ENCODE assay signal across 8 mouse cellular contexts in the genomic region with DNA sequence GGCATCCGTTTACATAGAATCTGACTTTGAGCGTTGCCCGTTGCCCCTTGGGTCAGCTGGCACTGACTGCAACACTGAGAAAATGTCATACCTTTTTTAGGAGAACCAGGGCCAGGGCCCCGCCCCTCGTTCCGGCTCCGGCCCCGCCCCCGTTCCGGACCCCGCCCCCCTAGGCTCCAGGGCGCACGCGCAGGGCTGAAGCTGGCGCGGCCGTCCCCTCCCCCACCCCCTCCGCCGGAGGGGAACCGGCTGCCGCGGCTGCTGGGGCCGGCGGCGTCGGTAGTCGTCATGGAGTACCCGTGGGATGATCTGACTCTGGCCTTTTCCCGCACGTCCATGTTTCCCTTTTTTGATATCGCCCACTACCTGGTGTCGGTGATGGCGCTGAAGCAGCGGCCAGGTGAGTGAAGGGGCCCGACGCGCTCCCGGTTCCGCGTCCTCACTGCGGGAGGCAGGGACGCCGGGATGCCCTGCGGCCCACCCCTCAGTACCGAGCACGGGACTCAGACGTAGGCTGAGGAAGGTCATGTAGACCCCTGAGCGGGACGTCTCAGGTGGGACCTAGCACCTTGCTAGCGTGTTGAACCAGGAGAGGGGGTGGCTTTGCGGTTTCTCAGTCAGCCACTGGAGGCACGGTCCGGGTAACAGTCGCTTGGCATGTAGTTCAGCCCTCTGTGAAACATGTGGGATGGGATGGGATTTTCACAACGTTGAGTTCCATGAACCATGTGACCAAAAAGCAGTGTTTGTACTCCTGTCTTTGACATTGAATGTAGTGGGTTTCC. TPM values are rescaled to one million over a fixed set of nuclear protein-coding genes. Genes with fewer than 3 reads are reported as not detected.
DNase-seq lines count a peak whose midpoint lies in the region; ATAC-seq and TF ChIP-seq lines count a peak whose summit lies in the region.

A gene (plus strand): TSS at position 225 of the 785 bp plus-strand sequence.

- DNase-seq in layer of hippocampus, adult 11-12 months (ENCODE audit: low spot score), result peak; percentile 66
- DNase-seq in layer of hippocampus, adult 9-10 months (ENCODE audit: low spot score), result no peak
- DNase-seq in embryonic facial prominence, embryonic 10.5 days (ENCODE audit: low spot score), result peak; percentile 91
- DNase-seq in heart, adult 11 months, result peak; percentile 97
- peak; percentile 81 for DNase-seq in kidney, adult 18-20 months
- DNase-seq in limb, embryonic 14.5 days (ENCODE audit: low spot score), result peak; percentile 65
- DNase-seq in spleen, adult 2 months (ENCODE audit: low read depth in 1 of 2, low spot score in 2 of 2), result peak; percentile 38 to 62

- ATAC-seq in limb, embryonic 14.5 days (ENCODE audit: low FRiP score, low read depth), result peak; percentile 90
- peak; percentile 94 for ATAC-seq in midbrain, embryonic 16.5 days

- H3K9me3 ChIP-seq in embryonic facial prominence, embryonic 10.5 days, result no peaks in the 10 kb centered on the region
- H3K9me3 ChIP-seq in limb, embryonic 14.5 days (ENCODE audit: control insufficient read depth, low read length), result no peaks in the 10 kb centered on the region
- H3K9me3 ChIP-seq in midbrain, embryonic 16.5 days (replicated peaks; ENCODE audit: control insufficient read depth, low read length, poor library complexity, severe bottlenecking), result no peaks in the 10 kb centered on the region

- under 1% methylated on average over 55 of the region's 55 CpGs for WGBS in embryonic facial prominence, embryonic 10.5 days
- under 1% methylated on average over 40 of the region's 55 CpGs for WGBS in limb, embryonic 14.5 days
- WGBS in midbrain, embryonic 16.5 days, result under 1% methylated on average over 54 of the region's 55 CpGs
- under 1% methylated on average over 55 of the region's 55 CpGs for WGBS in spleen, adult 2 months

- H3K27ac ChIP-seq in embryonic facial prominence, embryonic 10.5 days (replicated peaks), result peak within 1 kb of the TSS; percentile 87
- H3K27ac ChIP-seq in limb, embryonic 14.5 days (replicated peaks; ENCODE audit: low read depth, low read length), result no peak within 1 kb of the TSS
- peak within 1 kb of the TSS; percentile 65 for H3K27ac ChIP-seq in midbrain, embryonic 16.5 days (ENCODE audit: low read length)
- peak within 1 kb of the TSS; percentile 10; the same call in 1 of the 2 replicates for H3K27ac ChIP-seq in spleen, adult 2 months (ENCODE audit: insufficient read depth, low read length)

- H3K27me3 ChIP-seq in embryonic facial prominence, embryonic 10.5 days (replicated peaks; ENCODE audit: low read depth, poor library complexity, severe bottlenecking), result no peaks in the 10 kb centered on the region
- no peaks in the 10 kb centered on the region for H3K27me3 ChIP-seq in limb, embryonic 14.5 days (ENCODE audit: control insufficient read depth, insufficient read depth, low read length)
- H3K27me3 ChIP-seq in midbrain, embryonic 16.5 days (ENCODE audit: control insufficient read depth, insufficient read depth, low read depth, low read length), result no peaks in the 10 kb centered on the region
- no peaks in the 10 kb centered on the region for H3K27me3 ChIP-seq in spleen, adult 2 months (ENCODE audit: control insufficient read depth, insufficient read depth, low read length)

- H3K4me3 ChIP-seq in embryonic facial prominence, embryonic 10.5 days, result peak within 1 kb of the TSS; percentile 92
- H3K4me3 ChIP-seq in limb, embryonic 14.5 days (replicated peaks; ENCODE audit: low read length), result peak within 1 kb of the TSS; percentile 83
- peak within 1 kb of the TSS; percentile 87 for H3K4me3 ChIP-seq in midbrain, embryonic 16.5 days (ENCODE audit: low read depth, low read length)
- peak within 1 kb of the TSS; percentile 76 for H3K4me3 ChIP-seq in spleen, adult 2 months (ENCODE audit: extremely low read depth, insufficient read depth, insufficient read length)

- H3K9ac ChIP-seq in limb, embryonic 14.5 days (ENCODE audit: low read depth, low read length, severe bottlenecking), result peak within 1 kb of the TSS; percentile 72
- H3K9ac ChIP-seq in midbrain, embryonic 16.5 days (ENCODE audit: low read depth, low read length), result peak within 1 kb of the TSS; percentile 77

- TF ChIP-seq POLR2A in limb, embryonic 14.5 days (IDR thresholded peaks at IDR 0.05; ENCODE audit: borderline replicate concordance, extremely low read depth, insufficient read depth, insufficient read length), result peak; percentile 73; the same call in 1 of the 2 replicates
- no peak; the same call in 1 of the 2 replicates for TF ChIP-seq POLR2A in spleen, adult 2 months (IDR thresholded peaks at IDR 0.05; ENCODE audit: low read depth, low read length)

- H3K4me1 ChIP-seq in embryonic facial prominence, embryonic 10.5 days, result peaks cover 5% of the 10 kb centered on the region; the same call in 1 of the 2 replicates
- H3K4me1 ChIP-seq in limb, embryonic 14.5 days (ENCODE audit: control insufficient read depth, insufficient read depth, low read length), result peaks cover 8% of the 10 kb centered on the region; the same call in 1 of the 2 replicates
- H3K4me1 ChIP-seq in midbrain, embryonic 16.5 days (ENCODE audit: control insufficient read depth, insufficient read depth, low read length), result 0 out of 2 replicates have a peak, but pooled peaks cover 5% of the 10 kb centered on the region
- 0 out of 2 replicates have a peak, but pooled peaks cover 1% of the 10 kb centered on the region for H3K4me1 ChIP-seq in spleen, adult 2 months (ENCODE audit: control insufficient read depth, insufficient read depth, insufficient read length)

- H3K36me3 ChIP-seq in embryonic facial prominence, embryonic 10.5 days (replicated peaks), result no peaks in the 10 kb centered on the region
- H3K36me3 ChIP-seq in limb, embryonic 14.5 days (ENCODE audit: control insufficient read depth, insufficient read depth, low read length), result no peaks in the 10 kb centered on the region
- no peaks in the 10 kb centered on the region for H3K36me3 ChIP-seq in midbrain, embryonic 16.5 days (ENCODE audit: control insufficient read depth, insufficient read depth, low read length)
- H3K36me3 ChIP-seq in spleen, adult 2 months (ENCODE audit: control insufficient read depth, insufficient read depth, low read length), result no peaks in the 10 kb centered on the region

- H3K4me2 ChIP-seq in limb, embryonic 14.5 days (replicated peaks; ENCODE audit: low read depth, low read length, severe bottlenecking), result peak within 1 kb of the TSS; percentile 73
- H3K4me2 ChIP-seq in midbrain, embryonic 16.5 days (ENCODE audit: low read length), result peak within 1 kb of the TSS; percentile 79

- no peak for TF ChIP-seq CTCF in spleen, adult 2 months (IDR thresholded peaks at IDR 0.05; ENCODE audit: extremely low read depth, insufficient read depth, insufficient read length, insufficient replicate concordance)

RNA-seq across cellular contexts. Expression of the gene that starts here (rescaled TPM):
- polyA plus RNA-seq in embryonic facial prominence, embryonic 10.5 days (2016; fragmentation: Nextera tagmentation; extraction: Ambion mirVana), result 4.6 and 4.8 TPM in 2 replicates
- polyA plus RNA-seq in limb, embryonic 14.5 days (2012; rRNA removed), result 7.1 and 8.0 TPM in 2 replicates
- polyA plus RNA-seq in limb, embryonic 14.5 days (2014; fragmentation: Nextera tagmentation; extraction: Ambion mirVana), result 11.0 and 12.6 TPM in 2 replicates
- 7.7 and 8.3 TPM in 2 replicates for polyA plus RNA-seq in midbrain, embryonic 16.5 days (2015; fragmentation: Nextera tagmentation; extraction: Ambion mirVana)
- polyA plus RNA-seq in spleen, adult 2 months (2012; rRNA removed), result 2.5 TPM in 2 replicates
